Mouse (Mus musculus): ENCODE data around the gene Smyd4. TPM values are rescaled to one million over a fixed set of nuclear protein-coding genes. Genes with fewer than 3 reads are reported as not detected.
A peak's percentile ranks its signal among the peaks of the same experiment; 100 is the strongest.

The Smyd4 gene
- polyA plus RNA-seq, 1 experiment from 2014 or later = 16.8 TPM

GRCm38 (mm10) chr11:75404801-75405200, 56.6 kb downstream of the Smyd4 start:
- no peaks in the 10 kb centered on the region for H3K36me3 ChIP-seq
- no peaks in the 10 kb centered on the region for H3K9me3 ChIP-seq
- H3K27ac ChIP-seq (replicated peaks) = no peak overlapping the region
- no peak for ATAC-seq (ENCODE audit: low FRiP score, low read depth)
- H3K4me3 ChIP-seq = no peak overlapping the region
- no peaks in the 10 kb centered on the region for H3K27me3 ChIP-seq
- H3K4me1 ChIP-seq (replicated peaks) = no peaks in the 10 kb centered on the region
- no peak overlapping the region for H3K4me2 ChIP-seq
- 91% methylated on average over 6 of the region's 6 CpGs for WGBS
- H3K9ac ChIP-seq = no peak overlapping the region

- no peaks in the 10 kb centered on the region for H3K9me3 ChIP-seq
- H3K27me3 ChIP-seq = no peaks in the 10 kb centered on the region
- no peak overlapping the region for H3K4me2 ChIP-seq
- ATAC-seq (ENCODE audit: low FRiP score, low read depth) = no peak
- H3K27ac ChIP-seq (replicated peaks) = no peak overlapping the region
- H3K4me3 ChIP-seq = no peak overlapping the region
- 73% methylated on average over 4 of the region's 4 CpGs for WGBS
- H3K4me1 ChIP-seq (replicated peaks) = no peaks in the 10 kb centered on the region
- no peaks in the 10 kb centered on the region for H3K36me3 ChIP-seq
- no peak overlapping the region for H3K9ac ChIP-seq
These were observed 57.9 kb downstream of the Smyd4 start for GRCm38 (mm10) chr11:75406104-75406503.

GRCm38 (mm10) chr11:75406865-75407264, 58.6 kb downstream of the Smyd4 start:
- Histone ChIP-seq H3K9me3 (no peaks in the 10 kb centered on the region), H3K4me1 (replicated peaks) (no peaks in the 10 kb centered on the region), H3K4me3 (no peak overlapping the region), H3K4me2 (no peak overlapping the region), H3K36me3 (no peaks in the 10 kb centered on the region), H3K9ac (no peak overlapping the region), H3K27ac (replicated peaks) (no peak overlapping the region), H3K27me3 (no peaks in the 10 kb centered on the region)
- 39% methylated on average over 3 of the region's 3 CpGs for WGBS
- no peak for ATAC-seq (ENCODE audit: low FRiP score, low read depth)

GRCm38 (mm10) chr11:75409679-75410575, 61.7 kb downstream of the Smyd4 start:
- no peaks in the 10 kb centered on the region for H3K9me3 ChIP-seq
- no peak overlapping the region for H3K27ac ChIP-seq (replicated peaks)
- no peak for ATAC-seq (ENCODE audit: low FRiP score, low read depth)
- H3K4me1 ChIP-seq (replicated peaks) = 0 out of 2 replicates have a peak, but pooled peaks cover 2% of the 10 kb centered on the region
- WGBS = 79% methylated on average over 17 of the region's 17 CpGs
- H3K4me2 ChIP-seq = no peak overlapping the region
- no peak overlapping the region for H3K9ac ChIP-seq
- H3K4me3 ChIP-seq = no peak overlapping the region
- H3K36me3 ChIP-seq = no peaks in the 10 kb centered on the region
- H3K27me3 ChIP-seq = no peaks in the 10 kb centered on the region

- no peak for ATAC-seq (ENCODE audit: low FRiP score, low read depth)
- no peaks in the 10 kb centered on the region for H3K36me3 ChIP-seq
- H3K4me3 ChIP-seq = no peak overlapping the region
- H3K4me2 ChIP-seq = no peak overlapping the region
- H3K27me3 ChIP-seq = no peaks in the 10 kb centered on the region
- 95% methylated on average over 7 of the region's 7 CpGs for WGBS
- H3K9ac ChIP-seq = no peak overlapping the region
- H3K9me3 ChIP-seq = no peaks in the 10 kb centered on the region
- H3K27ac ChIP-seq (replicated peaks) = no peak overlapping the region
- H3K4me1 ChIP-seq (replicated peaks) = 0 out of 2 replicates have a peak, but pooled peaks cover 8% of the 10 kb centered on the region
These were observed 62.4 kb downstream of the Smyd4 start for GRCm38 (mm10) chr11:75410591-75410990.

GRCm38 (mm10) chr11:75415096-75415495, 66.9 kb downstream of the Smyd4 start:
- Histone ChIP-seq H3K4me2 (no peak overlapping the region), H3K27me3 (no peaks in the 10 kb centered on the region), H3K36me3 (no peaks in the 10 kb centered on the region), H3K4me3 (no peak overlapping the region), H3K9ac (no peak overlapping the region), H3K27ac (replicated peaks) (0 out of 2 replicates have a peak overlapping the region, but pooled peaks have one; percentile 8), H3K9me3 (no peaks in the 10 kb centered on the region), H3K4me1 (replicated peaks) (0 out of 2 replicates have a peak, but pooled peaks cover 8% of the 10 kb centered on the region)
- no peak for ATAC-seq (ENCODE audit: low FRiP score, low read depth)
- WGBS = 36% methylated on average over 7 of the region's 7 CpGs

- no peak overlapping the region for H3K4me3 ChIP-seq
- whole genome bisulfite sequencing = 88% methylated on average over 13 of the region's 13 CpGs
- H3K9ac ChIP-seq = no peak overlapping the region
- no peak for ATAC-seq (ENCODE audit: low FRiP score, low read depth)
- no peak overlapping the region for H3K27ac ChIP-seq (replicated peaks)
- H3K27me3 ChIP-seq = no peaks in the 10 kb centered on the region
- 0 out of 2 replicates have a peak, but pooled peaks cover 8% of the 10 kb centered on the region for H3K4me1 ChIP-seq (replicated peaks)
- no peaks in the 10 kb centered on the region for H3K9me3 ChIP-seq
- no peak overlapping the region for H3K4me2 ChIP-seq
- no peaks in the 10 kb centered on the region for H3K36me3 ChIP-seq
These were observed 67.8 kb downstream of the Smyd4 start for GRCm38 (mm10) chr11:75415994-75416393.

GRCm38 (mm10) chr11:75420037-75420436, 71.8 kb downstream of the Smyd4 start:
- H3K4me3 ChIP-seq = no peak overlapping the region
- 74% methylated on average over 7 of the region's 7 CpGs for whole genome bisulfite sequencing
- H3K4me2 ChIP-seq = no peak overlapping the region
- H3K36me3 ChIP-seq = no peaks in the 10 kb centered on the region
- H3K27ac ChIP-seq (replicated peaks) = no peak overlapping the region
- H3K27me3 ChIP-seq = no peaks in the 10 kb centered on the region
- no peak for ATAC-seq (ENCODE audit: low FRiP score, low read depth)
- 0 out of 2 replicates have a peak, but pooled peaks cover 5% of the 10 kb centered on the region for H3K4me1 ChIP-seq (replicated peaks)
- no peak overlapping the region for H3K9ac ChIP-seq
- H3K9me3 ChIP-seq = no peaks in the 10 kb centered on the region

GRCm38 (mm10) chr11:75420810-75421374, 72.7 kb downstream of the Smyd4 start:
- H3K27ac ChIP-seq (replicated peaks) = no peak overlapping the region
- no peak for ATAC-seq (ENCODE audit: low FRiP score, low read depth)
- H3K36me3 ChIP-seq = no peaks in the 10 kb centered on the region
- no peak overlapping the region for H3K9ac ChIP-seq
- H3K4me3 ChIP-seq = no peak overlapping the region
- H3K4me2 ChIP-seq = no peak overlapping the region
- H3K27me3 ChIP-seq = no peaks in the 10 kb centered on the region
- H3K9me3 ChIP-seq = no peaks in the 10 kb centered on the region
- 63% methylated on average over 5 of the region's 5 CpGs for WGBS
- no peaks in the 10 kb centered on the region for H3K4me1 ChIP-seq (replicated peaks)

- Histone ChIP-seq H3K36me3 (no peaks in the 10 kb centered on the region), H3K4me1 (replicated peaks) (no peaks in the 10 kb centered on the region), H3K9ac (no peak overlapping the region), H3K4me2 (no peak overlapping the region), H3K4me3 (no peak overlapping the region), H3K27me3 (no peaks in the 10 kb centered on the region), H3K9me3 (no peaks in the 10 kb centered on the region), H3K27ac (replicated peaks) (no peak overlapping the region)
- 36% methylated on average over 6 of the region's 6 CpGs for WGBS
- no peak for ATAC-seq (ENCODE audit: low FRiP score, low read depth)
These were observed 73.3 kb downstream of the Smyd4 start for GRCm38 (mm10) chr11:75421375-75422012.

GRCm38 (mm10) chr11:75422013-75422792, 74.0 kb downstream of the Smyd4 start, which contains the start of gene Serpinf1:
Serpinf1 (minus strand) TSS chr11:75422701.
- no peak within 1 kb of the TSS for H3K4me3 ChIP-seq

More at GRCm38 (mm10) chr11:75422013-75422792, 74.0 kb downstream of the Smyd4 start, which contains the start of gene Serpinf1:
- no peaks in the 10 kb centered on the region for H3K4me1 ChIP-seq (replicated peaks)
- WGBS = 43% methylated on average over 10 of the region's 10 CpGs
- no peak for ATAC-seq (ENCODE audit: low FRiP score, low read depth)
- no peak within 1 kb of the TSS for H3K9ac ChIP-seq
- H3K9me3 ChIP-seq = no peaks in the 10 kb centered on the region
- no peak within 1 kb of the TSS for H3K27ac ChIP-seq (replicated peaks)
- H3K36me3 ChIP-seq = no peaks in the 10 kb centered on the region
- no peak within 1 kb of the TSS for H3K4me2 ChIP-seq
- H3K27me3 ChIP-seq = no peaks in the 10 kb centered on the region

All from hindbrain, embryonic 15.5 days (tissue).